Comparison of ENCODE assay signal across 20 mouse cellular contexts in genomic region chr3:104706446-104706845, GRCm38 (mm10).
DNase-seq lines count a peak whose midpoint lies in the region; ATAC-seq and TF ChIP-seq lines count a peak whose summit lies in the region.
"Had no signal": no experiment of that assay in that cellular context is flagged by ENCODE, and none has a peak within 500 bp of the region (broad histone marks: within the 10 kb centered on the region; RNA-seq: fewer than 3 reads in every experiment).

No protein-coding gene starts in this region.

- H3K9ac ChIP-seq in midbrain, embryonic 11.5 days (ENCODE audit: low read length), result no peak overlapping the region
- no peak overlapping the region for H3K9ac ChIP-seq in midbrain, postnatal 0 days (replicated peaks; ENCODE audit: low read length, poor library complexity, severe bottlenecking)
- no peak overlapping the region for H3K9ac ChIP-seq in hindbrain, embryonic 13.5 days
- H3K9ac ChIP-seq: embryonic facial prominence, embryonic 15.5 days; heart, embryonic 13.5 days; hindbrain, embryonic 12.5 days had no signal

- H3K27me3 ChIP-seq in midbrain, embryonic 11.5 days (ENCODE audit: control insufficient read depth, insufficient read depth, low read length), result no peaks in the 10 kb centered on the region
- H3K27me3 ChIP-seq in midbrain, postnatal 0 days (ENCODE audit: insufficient read depth, low read length), result no peaks in the 10 kb centered on the region
- no peaks in the 10 kb centered on the region for H3K27me3 ChIP-seq in hindbrain, embryonic 13.5 days
- H3K27me3 ChIP-seq: embryonic facial prominence, embryonic 15.5 days; heart, embryonic 13.5 days; hindbrain, embryonic 12.5 days had no signal

- no peaks in the 10 kb centered on the region for H3K36me3 ChIP-seq in midbrain, embryonic 11.5 days (ENCODE audit: control insufficient read depth, insufficient read depth, low read length)
- no peaks in the 10 kb centered on the region for H3K36me3 ChIP-seq in midbrain, postnatal 0 days (ENCODE audit: insufficient read depth, low read length)
- H3K36me3 ChIP-seq in hindbrain, embryonic 13.5 days, result no peaks in the 10 kb centered on the region
- H3K36me3 ChIP-seq: embryonic facial prominence, embryonic 15.5 days; forebrain, embryonic 10.5 days; heart, embryonic 13.5 days; hindbrain, embryonic 12.5 days had no signal

- 87% methylated on average over 2 of the region's 2 CpGs for WGBS in midbrain, embryonic 11.5 days
- WGBS in midbrain, postnatal 0 days, result 93% methylated on average over 2 of the region's 2 CpGs
- 85% methylated on average over 2 of the region's 2 CpGs for WGBS in hindbrain, embryonic 13.5 days

- peak; percentile 65 for DNase-seq in midbrain, embryonic 11.5 days (ENCODE audit: low spot score, missing footprints)
- no peak for DNase-seq in midbrain, postnatal 0 days (ENCODE audit: low spot score)
- DNase-seq in lung, adult 18-20 months, result peak; percentile 66 to 68
- DNase-seq in lung, postnatal 10 days, result peak; percentile 51
- no peak for DNase-seq in ovary, postnatal 36 days (ENCODE audit: low spot score)
- DNase-seq in cerebellum, adult 11 months, result no peak
- DNase-seq: cerebellum, adult 2 months; embryo, embryonic 11 days; gastrocnemius, adult 2 months; gastrocnemius, postnatal 25 days; heart, postnatal 4 days had no signal

- no peaks in the 10 kb centered on the region for H3K4me1 ChIP-seq in midbrain, embryonic 11.5 days (ENCODE audit: control insufficient read depth, insufficient read depth, low read length)
- H3K4me1 ChIP-seq in midbrain, postnatal 0 days (ENCODE audit: insufficient read depth, low read length), result no peaks in the 10 kb centered on the region
- H3K4me1 ChIP-seq in hindbrain, embryonic 13.5 days (replicated peaks), result peaks cover 4% of the 10 kb centered on the region

- no peaks in the 10 kb centered on the region for H3K9me3 ChIP-seq in midbrain, embryonic 11.5 days (ENCODE audit: control insufficient read depth, low read length)
- no peaks in the 10 kb centered on the region for H3K9me3 ChIP-seq in midbrain, postnatal 0 days (ENCODE audit: low read length)
- H3K9me3 ChIP-seq in hindbrain, embryonic 13.5 days, result no peaks in the 10 kb centered on the region
- H3K9me3 ChIP-seq: embryonic facial prominence, embryonic 15.5 days; forebrain, embryonic 10.5 days; heart, embryonic 13.5 days; hindbrain, embryonic 12.5 days had no signal

- H3K4me3 ChIP-seq in midbrain, embryonic 11.5 days (ENCODE audit: low read depth, low read length), result no peak overlapping the region
- no peak overlapping the region for H3K4me3 ChIP-seq in midbrain, postnatal 0 days (ENCODE audit: low read depth, low read length)
- H3K4me3 ChIP-seq in hindbrain, embryonic 13.5 days, result no peak overlapping the region
- H3K4me3 ChIP-seq: embryonic facial prominence, embryonic 15.5 days; erythroblast, embryonic 14.5 days; forebrain, embryonic 10.5 days; gastrocnemius, adult 2 months; heart, embryonic 13.5 days; hindbrain, embryonic 12.5 days had no signal

- H3K27ac ChIP-seq in midbrain, embryonic 11.5 days (ENCODE audit: low read depth, low read length), result no peak overlapping the region
- H3K27ac ChIP-seq in midbrain, postnatal 0 days (ENCODE audit: low read depth, low read length), result no peak overlapping the region
- no peak overlapping the region for H3K27ac ChIP-seq in hindbrain, embryonic 13.5 days
- H3K27ac ChIP-seq: embryonic facial prominence, embryonic 15.5 days; forebrain, embryonic 10.5 days; gastrocnemius, adult 2 months; heart, embryonic 13.5 days; hindbrain, embryonic 12.5 days; hindbrain, postnatal 0 days had no signal

- no peak for TF ChIP-seq CTCF in midbrain, postnatal 0 days (IDR thresholded peaks at IDR 0.05)

- H3K4me2 ChIP-seq in midbrain, embryonic 11.5 days, result no peak overlapping the region
- no peak overlapping the region for H3K4me2 ChIP-seq in midbrain, postnatal 0 days (ENCODE audit: low read depth, low read length, poor library complexity, severe bottlenecking)
- H3K4me2 ChIP-seq in hindbrain, embryonic 13.5 days, result no peak overlapping the region
- H3K4me2 ChIP-seq: embryonic facial prominence, embryonic 15.5 days; heart, embryonic 13.5 days; hindbrain, embryonic 12.5 days had no signal

- no peak for ATAC-seq in midbrain, embryonic 11.5 days (ENCODE audit: low FRiP score)
- no peak for ATAC-seq in midbrain, postnatal 0 days (ENCODE audit: low FRiP score)
- ATAC-seq in hindbrain, embryonic 13.5 days (ENCODE audit: low FRiP score), result no peak
- ATAC-seq: activated CD4-positive, CD25-positive, alpha-beta regulatory T cell, adult 4 months; forebrain, embryonic 16.5 days had no signal

Comparison
In these comparisons a context has a peak if more than half of its experiments do, and no peak if none do; other contexts are left out.
1. DNase-seq: peak in midbrain, embryonic 11.5 days (single experiment), lung, adult 18-20 months (2 of 2) and lung, postnatal 10 days (single experiment); none in midbrain, postnatal 0 days (single experiment), ovary, postnatal 36 days (single experiment) and cerebellum, adult 11 months (single experiment).